Mouse (Mus musculus) frontal cortex, adult (tissue): ENCODE data around the gene Vmn1r84.

Experiments used
- ATAC-seq: cut with Nextera tagmentation; 2 replicates; pipeline ENCODE4 v1.9.2; 2017; ENCODE audit warnings: mild to moderate bottlenecking, moderate library complexity, mixed read lengths; ENCODE audit not compliant: low TSS enrichment

Gene Vmn1r84

GRCm38 (mm10) chr7:12369173-12369572, at the start of gene Vmn1r84:
Gene Vmn1r84 (minus strand): TSS chr7:12369273.
- ATAC-seq, result no peak

GRCm38 (mm10) chr7:12329381-12329780, 39.7 kb downstream of the Vmn1r84 start, which contains the start of gene Vmn1r83:
Gene Vmn1r83 (minus strand): TSS chr7:12329481.
- no peak for ATAC-seq
